Mouse (Mus musculus) thymus, adult 2 months (tissue): ENCODE data around the gene N4bp2l1. TPM values are rescaled to one million over a fixed set of nuclear protein-coding genes. Genes with fewer than 3 reads are reported as not detected.

Experiments
- DNase-seq: peaks from one replicate; pipeline ENCODE4 v3.0.0; 2021
- H3K27ac ChIP-seq: fragments of 200-500 bp; 2 replicates; pipeline ENCODE4 v1.5.1; 2012; ENCODE audit warnings: low read length, control low read depth; ENCODE audit not compliant: control insufficient read depth, insufficient read depth
- H3K27me3 ChIP-seq: fragments of 200-500 bp; 2 replicates; pipeline ENCODE4 v1.6.1; 2012; ENCODE audit warnings: mild to moderate bottlenecking, low read length, moderate library complexity, mixed read lengths; ENCODE audit not compliant: control insufficient read depth, insufficient read depth
- H3K36me3 ChIP-seq: fragments of 200-500 bp; 2 replicates; pipeline ENCODE4 v1.6.1; 2012; ENCODE audit warnings: mild to moderate bottlenecking, low read length, moderate library complexity; ENCODE audit not compliant: control insufficient read depth, insufficient read depth
- H3K4me1 ChIP-seq: fragments of 200-500 bp; replicated peaks from 2 replicates; pipeline ENCODE4 v1.6.1; 2012; ENCODE audit warnings: low read length; ENCODE audit not compliant: control insufficient read depth, insufficient read depth
- H3K4me3 ChIP-seq: fragments of 200-500 bp; 2 replicates; pipeline ENCODE4 v1.5.1; 2012; ENCODE audit warnings: mild to moderate bottlenecking, low read length, control low read depth, moderate library complexity; ENCODE audit not compliant: control insufficient read depth, insufficient read depth
- CTCF ChIP-seq: fragments of 200-500 bp; IDR thresholded peaks from 2 replicates; pipeline ENCODE4 v1.5.1; 2012; ENCODE audit warnings: mild to moderate bottlenecking, control low read depth, low read length, moderate library complexity, borderline replicate concordance; ENCODE audit not compliant: control insufficient read depth, poor library complexity, insufficient read depth; ENCODE audit errors: extremely low read depth
- POLR2A ChIP-seq: fragments of 200-500 bp; IDR thresholded peaks from 2 replicates; pipeline ENCODE4 v1.6.1; 2012; ENCODE audit warnings: mild to moderate bottlenecking, low read length, control low read depth, moderate library complexity; ENCODE audit not compliant: control insufficient read depth, poor library complexity, insufficient read depth; ENCODE audit errors: extremely low read depth
- WGBS: fragments of 180-500 bp; shearing (Covaris S2); methylation state at CpG from one replicate; pipeline ENCODE4 v1.1.7; 2018; 5-methylcytosine and 5-hydroxymethylcytosine counted together
- polyA plus RNA-seq: library from polyadenylated mRNA; depleted of rRNA; stranded (reverse); fragments of >200 nt; gene quantifications from 2 replicates; pipeline ENCODE4 v1.2.3, GENCODE M21; 2012

Gene N4bp2l1
- polyA plus RNA-seq, 1 experiment: 39.1 TPM

DNA sequence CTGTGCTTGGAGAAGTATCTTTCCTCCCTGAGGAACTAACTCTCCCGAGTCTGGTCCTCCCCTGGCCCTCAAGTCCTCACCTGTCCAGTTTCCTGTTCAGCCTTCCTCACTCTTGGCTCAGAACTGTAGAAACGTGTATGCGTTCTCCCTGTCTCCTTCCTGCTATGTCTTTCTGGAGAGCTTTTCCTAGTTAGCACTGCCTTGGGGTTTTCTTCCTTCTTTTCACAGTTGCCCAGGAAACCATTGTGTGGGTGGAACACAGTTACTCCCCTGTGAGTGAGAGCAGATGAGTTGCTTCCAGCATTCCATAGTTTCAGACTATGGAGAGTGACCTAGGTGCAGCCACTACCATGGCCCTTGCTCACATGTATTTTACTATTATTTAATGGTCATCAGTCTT lies 30.8 kb downstream of the N4bp2l1 start:
- Histone ChIP-seq H3K4me1 (no peaks in the 10 kb centered on the region), H3K27ac (no peak overlapping the region), H3K4me3 (no peak overlapping the region), H3K27me3 (no peaks in the 10 kb centered on the region), H3K36me3 (no peaks in the 10 kb centered on the region; the same call in 1 of the 2 replicates)
- no peak for DNase-seq
- WGBS: 89% methylated on average over 3 of the region's 3 CpGs
- TF ChIP-seq CTCF: no peak
- no peak for TF ChIP-seq POLR2A

DNA sequence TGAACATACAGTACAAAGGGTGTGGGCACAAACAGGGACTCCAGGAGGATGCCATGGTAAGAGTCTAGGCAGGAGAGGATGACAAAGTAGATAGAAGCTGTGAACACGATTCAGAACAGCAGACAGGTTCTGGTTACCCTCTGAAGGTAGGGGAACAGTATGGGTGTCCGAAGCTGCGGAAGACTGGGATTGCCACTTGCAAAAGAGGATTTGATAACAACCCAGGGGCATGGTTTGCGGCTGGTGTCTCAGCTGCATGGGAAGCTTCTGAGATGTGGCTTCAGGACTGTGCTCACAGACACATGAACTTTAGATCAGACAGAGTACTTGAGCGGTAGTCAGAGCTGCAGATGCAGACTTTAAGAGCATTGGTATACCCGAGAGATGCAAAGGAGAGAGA lies 32.6 kb downstream of the N4bp2l1 start:
- Histone ChIP-seq H3K4me1 (no peaks in the 10 kb centered on the region), H3K27ac (no peak overlapping the region), H3K4me3 (no peak overlapping the region), H3K27me3 (no peaks in the 10 kb centered on the region), H3K36me3 (no peaks in the 10 kb centered on the region; the same call in 1 of the 2 replicates)
- WGBS: 96% methylated on average over 6 of the region's 6 CpGs
- DNase-seq: no peak
- TF ChIP-seq CTCF (no peak), POLR2A (no peak)

GRCm38 (mm10) chr5:150561783-150562182 lies 35.2 kb downstream of the N4bp2l1 start:
- Histone ChIP-seq H3K4me3 (no peak overlapping the region), H3K4me1 (no peaks in the 10 kb centered on the region), H3K27me3 (no peaks in the 10 kb centered on the region), H3K36me3 (no peaks in the 10 kb centered on the region; the same call in 1 of the 2 replicates), H3K27ac (no peak overlapping the region)
- TF ChIP-seq POLR2A (no peak), CTCF (no peak)
- DNase-seq: no peak
- WGBS: 93% methylated on average over 5 of the region's 5 CpGs

- TF ChIP-seq POLR2A: no peak
- no peak for TF ChIP-seq CTCF
- Histone ChIP-seq H3K4me1 (no peaks in the 10 kb centered on the region), H3K36me3 (no peaks in the 10 kb centered on the region; the same call in 1 of the 2 replicates), H3K27me3 (no peaks in the 10 kb centered on the region), H3K27ac (no peak overlapping the region), H3K4me3 (no peak overlapping the region)
- DNase-seq: no peak
Observed at GRCm38 (mm10) chr5:150561376-150561775, 35.6 kb downstream of the N4bp2l1 start.

- Histone ChIP-seq H3K27me3 (no peaks in the 10 kb centered on the region), H3K4me1 (no peaks in the 10 kb centered on the region), H3K36me3 (no peaks in the 10 kb centered on the region; the same call in 1 of the 2 replicates), H3K4me3 (no peak overlapping the region), H3K27ac (no peak overlapping the region)
- no peak for DNase-seq
- 94% methylated on average over 5 of the region's 5 CpGs for WGBS
- no peak for TF ChIP-seq POLR2A
- TF ChIP-seq CTCF: no peak
Observed at GRCm38 (mm10) chr5:150560851-150561250, 36.1 kb downstream of the N4bp2l1 start.

- DNase-seq: no peak
- no peak for TF ChIP-seq CTCF
- no peak for TF ChIP-seq POLR2A
- WGBS: 98% methylated on average over 6 of the region's 6 CpGs
- Histone ChIP-seq H3K27me3 (no peaks in the 10 kb centered on the region), H3K27ac (no peak overlapping the region), H3K36me3 (no peaks in the 10 kb centered on the region; the same call in 1 of the 2 replicates), H3K4me1 (no peaks in the 10 kb centered on the region), H3K4me3 (no peak overlapping the region)
Observed at GRCm38 (mm10) chr5:150559519-150560103, 37.4 kb downstream of the N4bp2l1 start.

GRCm38 (mm10) chr5:150551637-150552036 lies 45.4 kb downstream of the N4bp2l1 start:
- WGBS: 92% methylated on average over 3 of the region's 3 CpGs
- Histone ChIP-seq H3K36me3 (peaks cover 5% of the 10 kb centered on the region; the same call in 1 of the 2 replicates), H3K27me3 (no peaks in the 10 kb centered on the region), H3K4me1 (no peaks in the 10 kb centered on the region), H3K27ac (no peak overlapping the region), H3K4me3 (no peak overlapping the region)
- DNase-seq: no peak
- TF ChIP-seq CTCF: no peak
- no peak for TF ChIP-seq POLR2A
